8 mouse cellular contexts compared by ENCODE assay signal in the genomic region with DNA sequence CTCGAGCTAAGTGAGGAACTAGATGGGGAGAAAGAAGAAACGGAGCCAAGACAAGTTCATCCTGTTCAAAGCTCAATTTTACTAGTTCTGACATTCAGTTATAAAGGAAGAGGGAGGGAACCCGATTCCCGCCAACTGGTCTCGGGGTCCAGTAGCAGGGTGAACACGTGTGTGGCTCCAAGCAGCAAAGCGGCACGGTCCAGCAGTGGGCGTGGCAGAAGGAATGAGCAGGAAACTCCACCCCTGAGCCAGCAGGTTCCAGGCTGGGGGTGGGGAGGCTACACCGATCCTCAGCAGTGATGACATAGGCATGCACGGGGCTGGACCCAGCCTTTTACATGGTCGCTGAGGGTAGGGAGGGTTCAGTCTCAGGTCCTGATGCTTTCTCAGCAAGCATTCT. TPM values are rescaled to one million over a fixed set of nuclear protein-coding genes. Genes with fewer than 3 reads are reported as not detected.
DNase-seq lines count a peak whose midpoint lies in the region; ATAC-seq and TF ChIP-seq lines count a peak whose summit lies in the region.
"Not testable (repeated sequence)": the region's sequence is repeated elsewhere in the genome, so short reads cannot be mapped to it uniquely, and the experiment has no call there.

No protein-coding gene starts in this region.

- not testable (repeated sequence) for H3K36me3 ChIP-seq in kidney, embryonic 15.5 days; liver, embryonic 16.5 days (ENCODE audit: control insufficient read depth, insufficient read depth); midbrain, postnatal 0 days (ENCODE audit: insufficient read depth, low read length); thymus, adult 2 months (ENCODE audit: control insufficient read depth, insufficient read depth, low read length)

- 0 out of 2 replicates have a peak, but pooled peaks have one; percentile 26 for ATAC-seq in kidney, embryonic 15.5 days (replicated peaks; ENCODE audit: low FRiP score)
- ATAC-seq in liver, embryonic 16.5 days (ENCODE audit: low read depth); midbrain, postnatal 0 days (ENCODE audit: low FRiP score): not testable (repeated sequence)

- WGBS in kidney, embryonic 15.5 days = under 1% methylated on average over 12 of the region's 12 CpGs
- under 1% methylated on average over 12 of the region's 12 CpGs for WGBS in liver, embryonic 16.5 days (ENCODE audit: insufficient replicate concordance)
- 2% methylated on average over 12 of the region's 12 CpGs for WGBS in midbrain, postnatal 0 days
- 2% methylated on average over 12 of the region's 12 CpGs for WGBS in thymus, adult 2 months

- TF ChIP-seq POLR2A in thymus, adult 2 months (IDR thresholded peaks at IDR 0.05; ENCODE audit: control insufficient read depth, extremely low read depth, insufficient read depth, low read length, poor library complexity) = not testable (repeated sequence)

- intact Hi-C loops in heart, postnatal 14 days (cut with DNase I) = not testable (repeated sequence)

- peak overlapping the region; percentile 90 for H3K27ac ChIP-seq in kidney, embryonic 15.5 days
- peak overlapping the region; percentile 21; the same call in 1 of the 2 replicates for H3K27ac ChIP-seq in liver, embryonic 16.5 days (ENCODE audit: low read length)
- not testable (repeated sequence) for H3K27ac ChIP-seq in midbrain, postnatal 0 days (ENCODE audit: low read depth, low read length); thymus, adult 2 months (ENCODE audit: control insufficient read depth, insufficient read depth, low read length)

- not testable (repeated sequence) for TF ChIP-seq CTCF in midbrain, postnatal 0 days (IDR thresholded peaks at IDR 0.05); thymus, adult 2 months (IDR thresholded peaks at IDR 0.05; ENCODE audit: borderline replicate concordance, control insufficient read depth, extremely low read depth, insufficient read depth, low read length, poor library complexity)

- H3K9me3 ChIP-seq in kidney, embryonic 15.5 days (replicated peaks); liver, embryonic 16.5 days (replicated peaks; ENCODE audit: control insufficient read depth, low read length); midbrain, postnatal 0 days (ENCODE audit: low read length): not testable (repeated sequence)

- H3K27me3 ChIP-seq in kidney, embryonic 15.5 days; liver, embryonic 16.5 days (ENCODE audit: control insufficient read depth, insufficient read depth, low read depth, low read length); midbrain, postnatal 0 days (ENCODE audit: insufficient read depth, low read length); thymus, adult 2 months (ENCODE audit: control insufficient read depth, insufficient read depth, low read length): not testable (repeated sequence)

- H3K9ac ChIP-seq in kidney, embryonic 15.5 days = peak overlapping the region; percentile 45
- H3K9ac ChIP-seq in liver, embryonic 16.5 days (ENCODE audit: low read depth, low read length) = peak overlapping the region; percentile 48
- not testable (repeated sequence) for H3K9ac ChIP-seq in midbrain, postnatal 0 days (replicated peaks; ENCODE audit: low read length, poor library complexity, severe bottlenecking)

- peak; percentile 60 for DNase-seq in ES-CJ7 (ENCODE audit: low read depth, low spot score)
- DNase-seq in cerebellum, postnatal 25 days = peak; percentile 24 to 53
- DNase-seq in forelimb bud, embryonic 11.5 days (ENCODE audit: low read depth, low spot score) = peak; percentile 58
- peak; percentile 48 to 65 for DNase-seq in heart, postnatal 14 days
- not testable (repeated sequence) for DNase-seq in midbrain, postnatal 0 days (ENCODE audit: low spot score)
- peak; percentile 25 for DNase-seq in thymus, adult 2 months

- H3K4me2 ChIP-seq in kidney, embryonic 15.5 days = peak overlapping the region; percentile 60
- H3K4me2 ChIP-seq in liver, embryonic 16.5 days (ENCODE audit: low read depth, low read length) = peak overlapping the region; percentile 42
- H3K4me2 ChIP-seq in midbrain, postnatal 0 days (ENCODE audit: low read depth, low read length, poor library complexity, severe bottlenecking) = 0 out of 2 replicates have a peak overlapping the region, but pooled peaks have one; percentile 12

- H3K4me1 ChIP-seq in kidney, embryonic 15.5 days = peaks cover 55% of the 10 kb centered on the region
- H3K4me1 ChIP-seq in liver, embryonic 16.5 days (ENCODE audit: control insufficient read depth, low read depth, low read length) = peaks cover 42% of the 10 kb centered on the region
- not testable (repeated sequence) for H3K4me1 ChIP-seq in midbrain, postnatal 0 days (ENCODE audit: insufficient read depth, low read length)
- peaks cover 44% of the 10 kb centered on the region for H3K4me1 ChIP-seq in thymus, adult 2 months (replicated peaks; ENCODE audit: control insufficient read depth, insufficient read depth, low read length)

- peak overlapping the region; percentile 30 for H3K4me3 ChIP-seq in kidney, embryonic 15.5 days (replicated peaks)
- peak overlapping the region; percentile 37 for H3K4me3 ChIP-seq in liver, embryonic 16.5 days (ENCODE audit: low read depth, low read length)
- H3K4me3 ChIP-seq in midbrain, postnatal 0 days (ENCODE audit: low read depth, low read length) = not testable (repeated sequence)
- H3K4me3 ChIP-seq in thymus, adult 2 months (ENCODE audit: control insufficient read depth, insufficient read depth, low read length) = peak overlapping the region; percentile 32

RNA-seq across cellular contexts. Expression of a gene that starts 2.4 kb away (rescaled TPM):
- 1 to 10 TPM; 6.7 to 6.8 TPM for total RNA-seq in heart, postnatal 14 days (2021)
- 21.9 and 22.4 TPM in 2 replicates for polyA plus RNA-seq in kidney, embryonic 15.5 days (2015; fragmentation: Nextera tagmentation; extraction: Ambion mirVana)
- 8.6 and 8.7 TPM in 2 replicates for polyA plus RNA-seq in liver, embryonic 16.5 days (2015; fragmentation: Nextera tagmentation; extraction: Ambion mirVana)
- total RNA-seq in midbrain, postnatal 0 days (2014; rRNA removed) = 11.0 and 15.8 TPM in 2 replicates
- 21.8 and 27.3 TPM in 2 replicates for polyA plus RNA-seq in midbrain, postnatal 0 days (2015; fragmentation: Nextera tagmentation; extraction: Ambion mirVana)
- polyA plus RNA-seq in thymus, adult 2 months (2012; rRNA removed) = 24.0 and 28.7 TPM in 2 replicates

RNA-seq across cellular contexts. Expression of a gene that starts 57.5 kb away (rescaled TPM):
- not detected for total RNA-seq in heart, postnatal 14 days (2021)
- polyA plus RNA-seq in kidney, embryonic 15.5 days (2015; fragmentation: Nextera tagmentation; extraction: Ambion mirVana) = not detected in 2 replicates
- not detected in 2 replicates for polyA plus RNA-seq in liver, embryonic 16.5 days (2015; fragmentation: Nextera tagmentation; extraction: Ambion mirVana)
- not detected in 2 replicates for total RNA-seq in midbrain, postnatal 0 days (2014; rRNA removed)
- polyA plus RNA-seq in midbrain, postnatal 0 days (2015; fragmentation: Nextera tagmentation; extraction: Ambion mirVana) = not detected in 2 replicates
- polyA plus RNA-seq in thymus, adult 2 months (2012; rRNA removed) = 0.05 and 0.22 TPM in 2 replicates
